Mouse (Mus musculus): Measurements from ENCODE around the gene Stx1a.
A peak's percentile ranks its signal among the peaks of the same experiment; 100 is the strongest.

Stx1a gene

DNA sequence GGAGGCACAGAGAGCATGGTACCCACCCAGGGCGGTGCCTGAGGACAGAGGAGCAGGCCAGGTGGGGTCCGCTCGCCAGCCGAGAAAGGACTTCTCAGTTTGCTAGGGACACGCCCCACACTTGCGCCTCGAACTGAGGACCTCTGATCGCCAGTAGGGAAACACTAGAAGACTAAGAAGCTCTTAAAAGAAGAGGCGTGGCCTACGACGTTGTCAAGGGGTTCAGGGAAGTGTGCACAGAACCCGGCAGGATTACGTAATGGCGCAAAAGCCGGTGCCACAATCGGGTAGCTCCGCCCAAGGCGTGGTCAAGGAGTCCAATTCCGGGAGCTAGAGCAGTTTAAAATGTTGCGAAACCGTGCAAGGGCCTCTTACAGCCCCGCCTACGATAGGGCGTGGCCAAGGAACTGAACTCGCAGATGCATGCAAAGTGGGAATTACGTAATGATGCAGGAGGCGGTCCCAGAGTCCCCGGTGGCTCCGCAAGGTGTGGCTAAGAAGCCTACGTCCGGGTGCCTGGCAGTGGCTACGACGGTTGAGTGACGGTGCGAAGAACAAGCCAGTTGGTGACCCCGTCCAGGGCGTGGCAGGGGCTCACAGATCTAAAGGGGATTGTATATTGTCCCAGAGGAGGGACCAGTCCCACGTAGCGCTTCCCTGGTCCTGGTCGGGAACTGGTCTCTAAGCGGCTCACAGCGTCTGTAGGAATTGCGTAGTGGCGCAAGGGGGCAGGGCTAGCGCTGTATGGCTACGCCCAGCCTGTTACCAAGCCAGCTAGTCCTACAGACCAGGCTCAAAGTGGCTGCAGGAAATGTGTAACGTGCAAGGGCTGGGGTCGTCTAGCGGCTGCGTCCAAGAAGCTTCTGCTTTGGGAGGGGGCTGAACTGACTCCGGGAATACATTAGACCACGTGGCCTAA is 14.4 kb upstream of the Stx1a start, which contains the start of gene Abhd11:
Gene Abhd11 (plus strand): TSS at position 482 of the 919 bp plus-strand sequence.
- DNase-seq (ENCODE audit: low read depth) = peak; percentile 100

DNA sequence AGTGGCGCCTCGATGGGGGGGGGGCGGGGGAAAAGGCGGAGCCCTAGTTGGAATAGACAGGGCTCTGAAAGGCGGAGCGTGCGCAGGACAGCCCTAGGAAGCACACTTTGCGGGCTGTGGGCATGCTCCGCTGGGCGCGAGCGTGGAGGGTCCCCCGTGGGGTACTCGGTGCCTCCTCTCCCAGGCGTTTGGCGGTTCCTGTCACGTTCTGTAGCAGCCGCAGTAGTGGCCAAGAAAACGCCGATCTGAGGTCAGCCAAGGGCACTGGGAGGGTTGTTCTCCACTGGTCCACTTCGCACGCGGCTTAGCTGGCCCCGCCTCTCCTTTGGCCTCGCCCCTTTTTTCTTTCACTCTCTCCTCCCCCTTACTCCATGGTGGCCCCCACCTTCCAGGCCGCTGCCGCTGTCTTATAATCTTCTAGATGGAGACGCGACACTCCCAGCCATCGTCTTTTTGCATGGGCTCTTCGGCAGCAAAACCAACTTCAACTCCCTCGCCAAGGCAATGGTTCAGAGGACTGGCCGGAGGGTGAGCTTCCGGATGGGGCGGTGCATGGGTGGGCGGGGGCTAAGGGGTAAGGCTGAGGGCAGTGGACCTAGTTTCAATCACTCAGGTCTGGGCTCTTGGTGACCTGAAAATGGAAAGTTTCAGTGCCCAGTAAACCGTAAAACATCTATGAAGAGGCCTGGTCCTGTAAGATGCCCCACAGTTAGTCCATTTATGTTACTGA is 13.5 kb upstream of the Stx1a start:
- DNase-seq (ENCODE audit: low read depth) = peak; percentile 95

DNA sequence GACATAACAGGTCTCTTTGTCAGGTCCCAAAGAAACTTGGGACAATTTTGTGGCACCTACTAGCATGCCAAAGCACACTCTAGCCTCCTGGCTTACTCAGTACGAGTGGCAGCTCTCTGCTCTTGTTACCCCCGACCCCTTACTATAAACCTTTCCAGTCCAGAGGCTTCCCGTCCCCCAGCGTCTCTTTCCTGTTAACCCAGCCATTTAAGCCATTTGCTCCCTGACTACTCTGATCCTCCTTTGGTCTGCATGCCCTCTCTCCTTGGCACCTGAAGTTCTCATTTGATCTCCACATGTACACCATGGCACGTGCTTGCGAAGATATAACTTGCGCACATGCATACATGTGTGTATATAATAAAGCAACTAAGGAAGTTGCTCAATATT is 13.0 kb upstream of the Stx1a start:
- DNase-seq (ENCODE audit: low read depth) = no peak

DNA sequence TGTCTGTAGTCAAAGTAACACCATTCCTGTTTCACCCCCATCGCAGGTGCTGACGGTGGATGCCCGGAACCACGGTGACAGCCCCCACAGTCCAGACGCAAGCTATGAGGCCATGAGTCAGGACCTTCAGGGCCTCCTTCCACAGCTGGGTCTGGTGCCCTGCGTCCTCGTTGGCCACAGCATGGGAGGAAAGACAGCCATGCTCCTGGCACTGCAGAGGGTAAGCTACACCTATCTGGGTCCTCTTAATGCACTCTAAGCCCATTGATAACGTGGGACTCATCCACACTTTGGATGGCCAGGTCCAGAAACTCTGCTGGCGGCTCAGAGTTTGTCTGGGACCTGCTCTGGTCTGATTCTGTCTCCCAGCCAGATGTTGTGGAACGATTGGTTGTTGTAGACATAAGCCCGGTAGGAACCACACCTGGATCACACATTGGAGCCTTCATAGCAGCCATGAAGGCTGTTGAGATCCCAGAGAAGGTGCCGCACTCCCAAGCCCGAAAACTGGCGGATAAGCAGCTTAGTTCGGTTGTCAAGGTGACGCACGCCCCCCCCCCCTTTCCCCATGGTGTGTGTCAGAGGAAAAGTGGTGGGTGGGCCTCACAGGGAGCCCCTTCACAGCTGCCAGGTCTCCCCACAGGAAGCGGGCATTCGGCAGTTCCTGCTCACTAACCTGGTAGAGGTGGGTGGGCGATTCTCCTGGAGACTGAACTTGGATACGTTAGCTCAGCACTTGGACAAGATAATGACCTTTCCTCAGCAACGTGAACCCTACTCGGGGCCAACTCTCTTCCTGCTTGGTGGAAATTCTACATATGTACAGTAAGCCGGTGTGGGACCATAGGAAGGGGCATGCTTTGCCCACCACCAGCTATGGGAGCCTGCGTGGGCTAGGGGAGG is 12.2 kb upstream of the Stx1a start:
- DNase-seq (ENCODE audit: low read depth) = no peak

DNA sequence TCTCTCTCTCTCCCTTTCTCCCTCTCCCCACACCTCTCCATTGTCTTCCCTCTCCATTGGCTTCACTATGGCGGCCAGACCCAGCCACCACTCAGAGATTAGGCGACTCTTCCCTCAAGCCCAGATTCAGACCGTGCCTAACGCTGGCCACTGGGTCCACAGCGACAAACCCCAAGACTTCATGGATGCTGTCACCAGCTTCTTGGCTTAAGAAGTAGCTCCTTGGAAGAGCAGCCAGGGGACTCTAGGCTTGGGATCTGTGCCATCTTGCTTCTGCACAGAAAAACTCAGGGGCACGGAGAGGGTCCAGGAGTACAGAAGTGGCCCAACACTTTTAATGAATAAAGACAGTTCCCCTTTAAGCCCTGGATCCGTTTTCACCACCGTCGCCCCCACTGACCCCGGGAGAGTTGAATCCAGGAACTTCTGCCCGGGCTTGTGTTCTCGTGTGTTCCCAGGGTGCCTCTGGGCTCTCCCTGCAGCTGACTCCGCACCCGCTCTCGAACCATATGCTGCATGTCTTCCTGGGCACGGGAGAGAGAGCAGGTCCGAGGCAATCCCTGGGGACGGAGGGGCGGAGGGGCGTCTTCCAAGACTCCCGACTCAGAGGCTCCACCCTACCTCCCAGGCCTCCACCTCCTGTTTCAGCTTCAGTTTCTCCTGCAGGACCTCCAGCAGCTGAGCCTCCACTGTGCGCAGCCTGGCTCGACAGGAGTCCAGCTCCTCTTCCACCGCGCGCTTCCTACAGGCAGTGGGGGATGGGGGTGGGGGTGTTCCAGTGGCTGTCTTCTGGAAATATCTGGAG is 11.3 kb upstream of the Stx1a start:
- no peak for DNase-seq (ENCODE audit: low read depth)

DNA sequence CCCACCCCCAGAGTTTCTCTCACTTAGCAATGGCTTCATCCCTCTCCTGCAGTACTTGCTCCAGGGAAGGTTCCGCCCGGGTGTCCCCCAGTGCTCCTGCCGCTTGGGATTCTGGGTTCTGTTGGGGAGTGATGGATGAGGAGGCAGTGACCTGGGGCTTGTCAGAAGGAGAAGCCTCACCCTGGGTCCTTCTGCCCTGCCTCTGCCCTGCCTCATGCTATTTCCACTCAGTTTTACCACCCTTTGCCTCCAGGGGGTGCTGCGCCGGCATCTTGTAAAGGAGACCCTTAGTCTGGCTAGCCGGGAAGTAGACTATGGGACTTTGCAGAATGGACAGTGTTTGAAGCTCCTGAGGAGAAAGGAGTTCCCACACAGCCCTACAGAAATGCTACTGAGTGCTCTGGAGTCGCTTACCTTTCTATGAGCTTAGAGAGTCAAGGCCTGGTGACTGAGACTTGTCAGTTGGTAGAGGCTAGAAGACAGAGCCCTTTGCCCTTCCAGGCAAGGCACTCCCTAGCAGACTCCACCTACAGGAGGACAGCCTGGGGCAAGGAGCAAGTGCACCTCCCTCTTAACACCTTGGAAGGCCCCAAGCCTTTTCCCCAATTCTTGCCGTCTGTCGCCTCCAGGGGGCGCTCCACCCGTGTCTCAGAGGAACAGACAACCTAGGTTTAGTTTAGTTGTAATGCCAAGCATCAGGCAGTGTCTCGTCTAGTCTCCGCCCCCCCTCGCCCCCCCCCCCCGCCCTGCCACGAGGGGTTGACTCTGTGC is 10.4 kb upstream of the Stx1a start:
- DNase-seq (ENCODE audit: low read depth) = peak; percentile 93

DNA sequence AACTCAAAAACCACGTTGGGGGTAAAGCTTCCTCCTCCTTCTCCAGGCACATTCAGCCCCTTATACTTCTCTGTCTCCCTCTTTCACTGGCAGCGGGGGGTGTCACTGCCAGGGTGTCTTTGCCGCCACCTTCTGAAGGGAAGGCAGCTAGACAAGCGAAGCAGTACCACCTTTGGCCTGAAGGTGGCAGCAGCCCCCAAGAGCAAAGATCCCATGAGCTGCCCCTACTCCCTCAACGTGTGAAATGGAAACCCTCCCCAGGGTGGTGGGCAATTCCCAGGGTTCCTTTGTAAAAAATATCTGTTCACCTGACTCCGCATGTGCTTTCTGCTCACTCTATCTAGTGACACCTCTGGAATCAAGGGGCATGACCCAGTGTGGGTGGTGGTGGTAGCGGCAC is 7.8 kb upstream of the Stx1a start:
- DNase-seq (ENCODE audit: low read depth) = peak; percentile 93

DNA sequence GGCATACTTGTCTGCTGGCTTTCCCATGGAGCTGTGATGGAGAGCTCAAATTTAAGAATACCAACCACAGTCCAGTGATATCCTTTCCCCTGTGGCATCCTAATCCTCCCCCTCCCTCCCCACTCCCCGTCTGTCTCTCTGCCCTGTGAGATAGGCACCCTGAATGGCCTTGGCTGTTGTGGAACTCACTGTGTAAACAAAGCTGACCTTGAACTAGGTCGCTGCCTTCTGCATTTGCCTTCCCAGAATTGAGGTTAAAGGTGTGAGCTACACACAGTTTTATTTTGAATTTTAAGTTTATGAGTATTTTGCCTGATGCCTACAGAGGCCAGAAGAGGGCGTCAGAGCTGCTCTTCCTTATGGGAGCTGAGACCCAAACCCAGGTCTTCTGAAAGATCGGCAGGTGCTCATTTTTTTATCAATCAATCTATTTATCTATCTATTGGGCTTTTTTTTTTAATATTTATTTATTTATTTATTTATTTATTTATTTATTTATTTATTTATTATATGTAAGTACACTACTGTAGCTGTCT is 7.0 kb upstream of the Stx1a start:
- peak; percentile 52 for DNase-seq (ENCODE audit: low read depth)

DNA sequence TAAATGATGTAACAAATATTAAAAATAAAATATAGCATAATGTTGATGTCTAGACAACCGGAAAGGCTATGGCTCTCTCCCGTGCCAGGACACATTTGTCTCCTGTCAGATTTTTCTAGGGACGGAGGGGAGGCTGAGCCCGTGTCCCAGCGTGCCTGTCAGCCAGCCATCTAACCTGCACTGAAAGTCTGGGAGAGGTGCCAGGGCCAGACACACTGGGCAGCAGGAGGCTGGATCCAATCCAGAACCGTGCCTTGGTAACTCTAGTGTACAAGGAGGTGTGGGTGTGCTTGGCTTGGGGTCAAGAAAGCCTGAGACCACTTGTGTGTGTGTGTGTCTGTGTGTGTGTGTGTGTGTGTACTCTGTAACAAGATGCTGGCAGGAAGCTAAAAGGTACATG is 1.5 kb upstream of the Stx1a start:
- no peak for DNase-seq (ENCODE audit: low read depth)

DNA sequence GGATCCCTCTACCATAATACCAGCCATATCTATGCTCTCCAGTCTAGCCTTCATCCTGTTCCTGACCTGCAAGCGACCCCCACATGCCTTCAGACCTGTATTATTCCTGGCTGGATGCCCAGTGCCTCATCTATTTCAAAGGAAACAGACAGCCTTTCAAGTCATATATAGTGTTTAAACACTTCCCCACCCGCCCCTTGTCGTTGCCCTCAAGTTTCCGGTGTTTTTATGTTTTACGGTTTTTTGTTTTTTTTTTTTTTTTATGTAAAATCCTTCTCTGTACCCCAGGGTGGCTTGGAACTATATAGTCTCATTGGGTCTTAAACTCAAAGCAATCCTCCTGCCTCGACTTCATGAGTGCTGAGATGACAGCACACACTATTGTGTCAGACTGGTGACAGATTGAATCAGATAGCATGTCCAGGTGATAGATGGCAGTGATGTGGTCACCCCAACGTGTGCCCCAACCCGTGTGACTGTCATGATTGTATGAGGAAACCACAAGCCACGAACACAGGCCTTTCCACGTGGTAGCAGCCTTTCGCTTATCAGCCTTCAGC is 1.5 kb downstream of the Stx1a start:
- DNase-seq (ENCODE audit: low read depth) = peak; percentile 91

DNA sequence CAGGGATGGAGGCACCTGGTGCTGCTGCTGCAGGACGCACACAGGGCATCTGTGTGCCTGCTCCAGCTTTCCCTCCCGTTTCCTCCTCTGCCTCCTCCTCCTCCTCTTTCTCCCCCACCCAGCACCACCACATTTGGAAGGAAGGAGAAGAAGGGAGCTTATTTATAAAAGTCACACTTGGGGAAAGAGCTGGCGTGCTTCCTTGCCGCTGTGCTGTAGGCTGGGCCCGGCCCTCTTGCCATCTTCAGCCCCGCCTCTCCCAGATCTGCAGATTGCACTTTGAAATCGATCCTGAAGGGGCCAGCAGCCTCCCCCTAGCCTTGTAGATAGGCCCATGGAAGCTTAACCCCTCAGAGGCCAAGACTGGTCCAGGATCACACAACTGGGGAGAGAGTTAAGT is 2.6 kb downstream of the Stx1a start:
- peak; percentile 33 for DNase-seq (ENCODE audit: low read depth)

DNA sequence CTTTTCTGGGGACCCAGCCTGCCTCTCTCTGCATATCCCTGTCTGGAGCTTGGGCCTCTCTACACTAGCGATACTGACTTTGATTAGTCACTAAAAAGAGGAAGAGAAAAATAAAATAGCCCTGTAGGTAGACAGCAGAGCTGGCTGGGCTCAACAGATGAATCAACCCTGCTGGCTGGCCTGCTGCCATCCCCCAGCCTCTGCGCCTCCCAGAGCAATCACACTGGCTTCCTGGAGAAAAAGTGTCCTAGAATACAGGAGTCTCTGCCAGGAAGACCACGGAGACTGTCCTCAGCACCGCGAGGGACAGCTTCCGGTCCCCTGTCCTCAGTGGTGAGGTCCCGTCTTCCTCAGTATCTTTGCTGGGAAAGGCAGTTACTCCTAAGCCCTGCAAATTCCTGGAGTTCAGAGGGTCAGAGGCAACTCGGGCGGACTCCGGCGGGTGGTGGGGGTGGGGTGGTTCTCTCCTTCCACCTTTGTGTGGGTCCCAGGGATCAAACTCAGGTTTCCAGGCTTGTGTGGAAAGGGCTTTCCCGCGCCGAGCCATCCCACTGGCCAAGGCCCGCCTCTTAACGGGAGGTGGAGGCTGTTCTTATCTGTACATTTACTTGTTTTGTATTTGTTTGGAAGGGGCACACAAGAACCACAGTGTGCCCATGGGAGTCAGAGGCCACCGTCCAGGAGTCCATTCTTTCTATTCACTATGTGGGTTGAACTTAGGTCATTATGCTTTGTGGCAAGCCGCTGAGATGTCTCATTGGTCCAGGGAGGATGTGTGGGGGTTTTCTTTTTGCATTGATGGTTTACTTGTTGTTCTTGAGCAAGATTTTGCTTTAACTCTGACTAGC is 5.9 kb downstream of the Stx1a start:
- no peak for DNase-seq (ENCODE audit: low read depth)

DNA sequence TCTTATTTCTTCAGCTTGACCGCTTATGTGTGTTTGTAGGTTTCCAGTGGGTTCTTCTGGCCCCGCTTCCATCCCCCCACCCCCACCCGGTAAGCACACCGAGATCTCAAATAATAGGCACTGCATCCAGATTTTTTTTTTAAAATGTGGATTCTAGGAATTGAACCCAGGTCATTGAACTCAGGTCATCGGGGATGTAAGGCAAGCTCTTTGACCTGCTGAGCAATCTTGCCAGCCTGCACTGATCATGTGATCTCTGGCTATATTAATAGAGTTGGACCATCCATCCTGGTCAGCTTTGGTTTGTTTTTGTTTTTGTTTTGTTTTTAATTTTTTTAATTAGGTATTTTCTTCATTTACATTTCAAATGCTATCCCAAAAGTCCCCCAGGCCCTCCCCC is 9.3 kb downstream of the Stx1a start:
- DNase-seq (ENCODE audit: low read depth) = no peak

DNA sequence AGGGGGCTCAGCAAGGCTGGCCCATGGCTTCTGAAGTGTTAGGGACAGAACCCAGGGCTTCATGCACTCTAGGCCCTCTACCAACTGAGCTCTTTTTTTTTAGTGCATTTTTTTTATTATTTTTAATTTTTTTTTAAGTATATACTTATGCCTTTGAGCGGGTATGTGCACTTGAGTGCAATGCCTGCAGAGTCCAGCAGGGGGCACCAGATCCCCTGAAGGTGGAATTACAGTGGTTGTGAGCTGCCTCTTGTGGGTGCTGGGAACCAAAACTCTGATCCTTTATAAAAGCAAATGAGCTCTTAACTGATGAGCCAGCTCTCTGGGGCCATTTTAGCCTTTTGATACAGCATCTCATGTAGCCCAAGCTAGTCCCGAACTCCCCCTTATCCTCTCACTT is 11.3 kb downstream of the Stx1a start:
- DNase-seq (ENCODE audit: low read depth) = peak; percentile 35

DNA sequence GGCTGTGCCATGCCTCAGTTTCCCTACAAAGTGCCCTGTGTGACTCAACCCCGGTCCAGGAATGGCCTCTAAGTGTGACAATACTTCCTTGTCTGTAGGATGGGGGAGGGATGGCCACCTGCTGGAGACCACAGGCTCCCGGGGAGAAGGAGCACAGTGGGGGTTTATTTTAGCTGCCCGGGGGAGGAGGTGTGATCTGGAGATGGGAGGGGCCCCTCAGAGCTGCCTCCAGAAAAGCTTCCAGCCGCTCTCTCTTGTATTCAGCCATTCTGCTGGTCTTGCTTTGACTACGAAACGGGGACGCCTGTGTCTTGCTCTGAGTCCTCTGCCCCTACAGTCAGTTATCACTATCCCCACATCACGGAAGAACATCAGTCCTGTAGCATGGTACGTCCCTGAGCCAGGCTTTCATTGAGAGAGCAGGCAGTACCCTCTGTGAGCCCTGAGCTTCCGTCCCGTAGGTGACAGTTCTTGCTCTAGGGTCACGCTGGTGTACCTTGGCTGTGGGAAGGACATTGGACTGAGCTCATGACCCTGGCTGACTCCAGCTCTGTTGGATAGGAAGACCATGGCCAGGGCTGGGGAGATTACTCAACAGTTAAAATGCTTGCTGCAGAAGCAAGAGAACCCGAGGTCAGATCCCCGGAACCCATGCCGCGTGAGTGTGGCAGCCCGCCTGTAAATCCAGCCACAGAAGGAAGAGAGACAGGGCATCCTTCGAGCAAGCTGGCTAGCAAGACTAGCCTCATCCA is 12.5 kb downstream of the Stx1a start:
- DNase-seq (ENCODE audit: low read depth) = no peak

DNA sequence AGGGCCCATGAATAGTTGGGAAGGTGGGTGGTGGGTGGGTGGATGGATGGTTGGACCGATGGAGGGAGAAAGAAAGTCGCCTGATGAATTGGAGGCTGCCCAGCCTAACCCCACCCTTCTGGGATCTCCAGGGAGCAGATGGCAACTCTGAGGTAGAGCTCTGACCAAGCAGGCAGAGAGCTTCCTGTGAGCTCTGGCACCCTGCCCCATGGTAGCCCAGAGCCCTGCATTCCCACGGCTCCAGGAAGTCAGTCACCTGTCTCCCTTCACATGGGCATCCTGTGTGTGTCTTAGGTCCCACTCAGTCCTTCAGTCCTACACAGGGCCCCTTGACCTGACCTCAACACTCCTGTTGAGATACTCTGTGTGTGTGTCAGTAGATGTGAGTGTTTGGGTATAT is 14.7 kb downstream of the Stx1a start:
- no peak for DNase-seq (ENCODE audit: low read depth)

DNA sequence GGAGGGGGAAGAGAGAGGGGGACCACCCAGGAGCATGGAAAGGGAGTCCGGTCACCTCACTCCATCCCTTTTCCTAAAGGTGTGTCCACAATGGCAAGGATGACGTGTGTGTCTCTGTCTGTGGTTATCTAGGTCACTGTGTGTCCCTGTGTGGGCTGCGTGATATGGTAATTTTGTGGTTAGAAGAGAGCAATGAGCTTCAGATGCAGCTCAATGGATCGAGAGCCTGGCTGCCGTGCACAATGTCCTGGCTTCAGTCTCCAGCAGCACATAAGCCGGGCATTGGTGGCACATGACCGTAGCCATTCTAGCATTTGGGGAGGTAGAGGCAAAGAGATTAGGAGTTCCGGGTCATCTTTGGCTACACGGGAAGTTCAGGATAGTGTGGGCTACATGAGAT is 16.3 kb downstream of the Stx1a start:
- DNase-seq (ENCODE audit: low read depth) = no peak

DNA sequence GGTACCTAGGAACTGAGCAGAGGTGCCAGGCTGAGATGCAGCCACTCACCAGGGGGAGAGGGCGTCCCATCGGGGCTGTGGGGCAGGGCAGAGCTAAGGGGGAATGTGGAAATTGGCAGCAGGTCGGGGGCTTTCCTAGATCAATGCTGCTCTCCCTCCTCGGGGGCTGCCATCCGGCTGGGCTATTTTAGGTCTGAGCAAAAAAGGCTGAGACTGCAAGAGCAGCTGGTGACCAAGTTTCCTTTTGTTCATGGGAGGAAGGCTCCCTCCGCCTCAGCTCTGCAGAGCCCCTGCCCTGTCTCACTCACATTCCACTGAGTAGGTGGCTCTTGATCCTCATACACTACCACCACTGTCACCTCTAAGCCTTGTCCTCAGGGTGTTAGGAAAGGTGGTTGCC is 16.8 kb downstream of the Stx1a start:
- no peak for DNase-seq (ENCODE audit: low read depth)

All from induced T-regulatory cell, adult 2 months (primary cell).